Mouse (Mus musculus) urinary bladder, postnatal 4 days (tissue): ENCODE results near the gene Alox12.

Experiments
- DNase-seq, 2 experiments: peaks; one replicate each; pipeline ENCODE4 v3.0.0; 2021 to 2022; ENCODE audit warnings: low spot score in 2 of 2

Gene Alox12

DNA sequence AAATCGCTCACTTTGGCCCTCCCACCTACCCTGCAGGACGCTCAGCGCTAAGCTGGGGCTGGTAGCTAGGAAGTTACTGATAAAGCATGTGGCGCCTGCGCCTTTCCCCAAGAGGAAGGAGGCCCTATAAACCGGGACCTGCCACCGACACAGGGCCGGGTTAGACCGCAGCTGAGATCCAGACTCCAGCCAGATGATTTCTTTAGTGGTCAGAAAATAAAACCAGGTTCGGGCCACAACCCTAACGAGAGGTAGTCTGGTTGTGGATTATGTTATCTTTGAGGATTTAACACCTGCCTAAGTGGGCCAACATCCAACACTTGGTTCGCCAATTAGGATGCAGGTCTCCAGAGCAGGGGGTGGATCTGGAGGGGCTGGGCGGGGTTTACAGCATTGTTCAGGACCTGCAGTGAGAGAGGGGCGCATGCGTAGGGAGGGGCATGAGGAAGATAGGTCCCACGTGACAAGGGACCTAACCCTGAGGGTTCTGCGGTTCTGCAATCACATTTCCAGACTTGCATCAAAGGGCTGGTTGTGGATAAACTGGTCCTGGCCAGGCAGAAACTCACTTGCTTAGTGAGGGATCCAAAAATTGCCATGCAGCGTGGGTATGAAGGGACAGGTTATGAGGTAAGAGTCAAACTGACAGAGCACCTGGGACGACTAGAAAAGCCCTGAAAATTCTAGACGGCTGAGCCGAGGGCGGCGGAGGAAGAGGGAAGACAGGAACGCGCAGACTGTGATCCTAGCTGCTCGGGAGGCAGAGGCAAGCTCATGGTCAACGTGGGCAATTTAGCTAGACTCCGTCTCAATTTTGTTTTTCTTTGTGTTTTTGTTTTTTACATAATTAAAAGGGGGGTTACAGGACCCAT, 34.2 kb downstream of the Alox12 start, which contains the start of gene Slc16a13:
Gene Slc16a13 (minus strand): TSS at position 334 of the 872 bp plus-strand sequence.
- DNase-seq: peak; percentile 84 to 92

DNA sequence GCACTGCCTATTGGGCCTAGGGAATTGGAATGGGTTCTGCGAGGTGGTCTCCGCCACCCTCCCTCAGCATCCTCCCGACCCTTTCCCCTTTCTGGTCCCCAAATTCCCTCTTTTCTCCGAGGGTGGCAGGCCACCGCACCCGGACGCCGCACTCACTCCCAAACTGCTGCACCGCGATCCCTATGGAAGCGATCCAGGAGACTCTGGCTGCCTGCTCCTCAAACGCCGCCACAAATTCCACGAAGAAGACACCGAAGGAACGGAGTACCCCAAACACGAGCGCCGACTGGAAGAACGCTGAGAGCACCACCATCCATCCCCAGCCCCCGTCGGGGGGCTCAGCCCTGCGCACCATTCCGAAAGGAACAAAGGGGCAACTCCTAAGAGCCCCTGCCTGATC, 34.8 kb downstream of the Alox12 start:
- no peak for DNase-seq

DNA sequence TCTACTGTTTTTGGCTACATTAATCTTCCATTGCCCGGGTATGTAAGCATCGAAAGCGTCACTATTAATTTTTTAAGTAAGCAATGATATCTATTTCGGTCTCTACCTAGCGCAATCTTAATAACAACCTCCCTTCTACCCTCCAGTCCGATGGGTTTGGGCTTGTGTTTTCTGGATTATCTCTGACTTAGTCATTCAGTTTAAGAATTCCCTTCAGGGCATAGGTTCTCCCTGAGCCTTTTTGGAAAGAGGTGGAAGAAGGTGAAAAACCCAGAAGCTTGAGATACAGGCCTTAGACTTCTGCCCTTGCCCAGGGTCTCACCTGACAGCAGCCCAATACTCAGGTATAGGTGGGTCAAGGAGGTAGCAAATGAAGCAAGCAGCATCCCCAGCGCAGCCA, 35.3 kb downstream of the Alox12 start:
- no peak for DNase-seq

DNA sequence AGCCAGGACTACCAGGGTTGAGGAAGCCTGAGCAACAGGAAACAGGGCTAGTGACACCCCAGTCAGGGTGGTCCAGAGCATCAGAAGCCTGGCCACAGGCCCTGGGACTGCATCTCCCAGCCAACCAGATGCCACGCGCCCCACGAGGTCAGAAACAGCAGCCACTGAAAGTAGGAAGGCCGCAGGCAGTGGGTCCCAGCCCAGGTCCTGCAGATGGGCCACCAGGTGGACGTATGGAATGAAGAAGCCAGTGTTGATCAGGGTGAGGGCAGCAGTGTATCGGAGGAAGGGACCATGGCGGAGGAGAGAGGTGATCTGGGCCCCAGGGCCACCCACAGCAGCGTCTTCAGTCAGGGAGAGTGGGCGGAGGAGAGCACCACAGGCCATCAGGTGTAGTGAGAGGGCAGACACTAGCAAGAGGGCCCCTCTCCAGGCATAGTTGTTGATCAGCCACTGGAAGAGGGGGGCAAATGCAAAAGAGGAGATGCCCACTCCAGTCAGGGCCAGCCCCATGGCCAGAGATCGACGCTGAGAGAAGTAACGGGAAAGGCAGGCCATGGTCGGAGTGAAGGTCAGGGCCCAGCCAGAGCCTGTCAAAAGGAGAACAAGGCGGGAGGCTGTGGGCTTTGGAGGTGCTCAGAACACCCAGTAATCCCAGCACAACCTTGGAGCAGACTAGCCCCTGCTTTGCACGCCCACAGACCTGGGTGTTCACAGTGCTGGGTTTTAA, 36.2 kb downstream of the Alox12 start:
- no peak for DNase-seq

DNA sequence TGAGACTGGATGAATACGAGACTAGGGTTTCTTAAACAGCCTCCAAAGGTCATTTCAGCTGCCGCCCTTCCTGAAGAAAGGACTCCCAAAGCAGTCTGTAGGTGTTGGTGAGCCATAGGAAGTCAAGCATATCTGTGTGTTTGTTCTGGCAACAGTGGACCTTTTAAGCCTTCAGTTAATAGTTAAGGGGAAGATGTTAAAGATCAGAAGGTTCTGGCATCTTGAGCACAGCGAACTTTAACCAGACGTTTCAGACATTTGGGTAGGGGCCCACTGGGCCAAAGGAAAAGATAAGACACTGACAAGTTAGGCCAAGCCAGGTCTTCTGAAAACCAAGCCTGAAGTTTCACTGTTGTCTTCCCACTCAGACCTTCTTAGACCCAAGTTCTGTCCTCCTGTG, 37.1 kb downstream of the Alox12 start:
- no peak for DNase-seq

DNA sequence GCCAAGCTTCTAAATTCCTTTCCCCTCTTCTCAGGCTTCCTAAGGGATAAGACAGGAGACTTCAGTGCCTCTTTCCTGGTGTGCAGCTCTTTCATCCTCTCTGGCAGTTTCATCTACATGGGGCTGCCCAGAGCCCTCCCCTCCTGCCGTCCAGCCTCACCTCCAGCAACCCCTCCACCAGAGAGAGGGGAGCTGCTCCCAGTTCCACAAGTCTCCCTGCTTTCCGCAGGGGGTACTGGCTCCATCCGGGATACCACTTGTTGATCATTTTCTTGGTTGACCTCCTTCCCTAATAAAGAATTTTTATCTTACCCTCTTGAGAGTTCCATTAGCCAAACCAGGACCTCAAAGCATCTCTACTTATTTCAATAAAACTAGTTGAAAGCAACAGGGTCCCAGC, 39.0 kb downstream of the Alox12 start:
- no peak for DNase-seq

DNA sequence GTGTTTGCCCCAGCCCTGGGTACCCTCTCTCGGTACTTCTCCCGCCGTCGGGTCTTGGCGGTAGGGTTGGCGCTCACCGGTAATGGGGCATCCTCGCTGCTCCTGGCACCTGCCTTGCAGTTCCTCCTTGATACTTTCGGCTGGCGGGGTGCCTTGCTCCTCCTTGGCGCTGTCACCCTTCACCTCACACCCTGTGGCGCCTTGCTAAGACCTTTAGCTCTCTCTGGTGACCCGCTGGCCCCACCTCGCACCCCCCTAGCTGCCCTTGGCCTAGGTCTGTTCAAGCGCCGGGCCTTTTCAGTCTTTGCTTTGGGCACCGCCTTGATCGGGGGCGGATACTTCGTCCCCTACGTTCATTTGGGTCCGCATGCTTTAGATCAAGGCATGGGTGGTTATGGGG, 39.9 kb downstream of the Alox12 start:
- DNase-seq: no peak

DNA sequence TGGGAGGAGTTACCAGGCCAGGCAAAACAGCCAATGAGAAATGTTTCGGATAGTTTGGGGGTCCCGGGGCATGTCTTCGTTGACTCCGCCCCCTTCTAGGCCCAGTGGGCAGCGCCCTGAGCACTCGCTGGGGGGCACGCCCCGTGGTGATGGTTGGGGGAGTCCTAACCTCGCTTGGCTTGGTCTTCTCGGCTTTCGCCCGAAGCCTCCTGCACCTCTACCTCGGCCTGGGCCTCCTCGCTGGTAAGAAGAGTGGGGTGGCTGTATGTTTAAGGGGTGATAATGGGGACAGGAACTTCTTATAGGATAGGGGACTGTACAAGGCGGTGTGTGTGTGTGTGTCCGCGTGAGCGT, 40.3 kb downstream of the Alox12 start:
- DNase-seq: no peak

DNA sequence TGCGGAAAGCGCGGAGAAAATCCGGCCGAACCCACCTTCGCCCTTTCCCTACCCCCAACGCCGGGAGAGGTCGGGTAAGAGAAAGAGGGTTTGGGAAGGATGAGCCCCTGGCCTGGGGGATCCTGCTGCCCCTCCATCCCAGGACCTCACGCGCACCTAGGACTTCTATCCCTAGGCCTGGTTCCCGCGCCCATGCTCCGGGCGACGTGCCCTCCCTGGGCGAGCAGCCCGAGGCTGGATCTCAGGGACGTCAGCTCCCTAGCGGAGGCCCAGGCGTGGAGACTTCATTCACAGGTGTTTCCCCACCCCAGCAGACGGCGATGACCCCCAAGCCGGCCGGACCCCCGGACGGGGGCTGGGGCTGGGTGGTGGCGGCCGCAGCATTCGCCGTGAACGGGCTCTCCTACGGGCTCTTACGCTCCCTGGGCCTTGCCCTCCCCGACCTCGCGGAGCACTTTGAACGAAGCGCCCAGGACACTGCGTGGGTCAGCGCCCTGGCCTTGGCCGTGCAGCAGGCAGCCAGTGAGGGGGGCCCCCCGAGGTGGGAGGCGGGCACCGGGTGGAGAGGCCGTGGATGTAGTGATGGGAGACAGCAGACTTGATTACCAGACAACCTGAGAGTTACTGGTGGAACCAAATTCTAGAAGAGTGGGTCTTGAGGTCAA, 40.8 kb downstream of the Alox12 start:
- DNase-seq: no peak

DNA sequence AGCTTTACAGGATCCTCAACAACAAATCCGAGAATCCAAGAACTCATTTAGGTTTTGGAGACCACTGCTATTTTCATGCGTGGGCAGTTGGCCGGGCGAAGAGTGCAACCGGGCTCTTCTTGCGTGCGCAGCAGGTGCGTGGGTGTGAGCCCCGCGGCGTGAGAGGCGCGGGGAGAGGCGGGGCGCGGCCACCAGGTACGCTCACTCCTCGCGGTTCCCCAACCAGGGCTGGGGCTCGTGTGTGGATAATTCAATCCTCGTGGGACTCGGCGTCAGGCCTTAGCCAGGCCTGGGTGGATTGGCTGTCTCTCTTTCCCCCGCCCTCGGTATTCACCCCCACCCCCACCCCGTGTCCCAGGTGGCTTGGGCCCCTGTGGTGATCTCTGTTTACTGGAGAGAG, 41.4 kb downstream of the Alox12 start:
- no peak for DNase-seq

DNA sequence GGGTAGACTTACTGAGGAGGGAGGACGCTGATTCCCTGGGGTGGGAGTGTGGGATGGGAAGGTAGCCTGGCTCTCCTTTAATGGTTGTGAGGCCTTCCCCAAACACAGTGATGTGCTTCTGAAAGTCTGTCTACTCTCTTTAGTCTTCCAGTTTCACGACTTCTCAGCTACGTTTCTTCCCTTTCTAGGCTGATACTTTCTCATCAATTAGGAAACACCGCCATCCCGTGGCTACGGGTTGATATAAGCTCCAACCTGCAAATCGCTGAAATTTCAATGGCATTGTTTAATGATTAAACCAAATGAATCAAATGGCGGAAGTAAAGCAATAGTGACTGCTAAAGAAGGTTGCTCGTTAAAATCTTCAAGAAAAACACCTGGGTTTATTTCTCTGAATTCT, 42.3 kb downstream of the Alox12 start:
- peak in 1 of 2 experiments; percentile 73 for DNase-seq

DNA sequence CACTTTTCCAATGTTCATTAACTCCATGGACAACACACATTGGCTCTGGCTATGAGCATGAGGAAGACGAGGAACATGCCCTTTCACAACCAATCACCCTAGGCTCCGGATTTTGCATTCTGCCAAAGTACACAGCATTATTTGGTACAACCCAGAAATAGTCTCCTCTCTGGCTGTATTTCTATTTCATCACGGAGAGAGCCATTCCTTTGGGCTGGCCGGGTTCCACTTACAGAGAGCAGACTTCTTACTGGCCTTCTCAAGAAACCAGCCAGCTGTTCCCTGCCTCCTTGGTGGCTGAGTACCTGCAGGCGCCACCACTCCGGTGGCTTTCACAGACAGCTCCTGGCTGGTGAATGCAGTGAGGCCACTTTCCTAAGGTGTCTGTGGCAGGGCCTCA, 42.7 kb downstream of the Alox12 start, which contains the start of gene Slc16a11:
Gene Slc16a11 (plus strand): TSS at position 330 of the 400 bp plus-strand sequence.
- no peak for DNase-seq

DNA sequence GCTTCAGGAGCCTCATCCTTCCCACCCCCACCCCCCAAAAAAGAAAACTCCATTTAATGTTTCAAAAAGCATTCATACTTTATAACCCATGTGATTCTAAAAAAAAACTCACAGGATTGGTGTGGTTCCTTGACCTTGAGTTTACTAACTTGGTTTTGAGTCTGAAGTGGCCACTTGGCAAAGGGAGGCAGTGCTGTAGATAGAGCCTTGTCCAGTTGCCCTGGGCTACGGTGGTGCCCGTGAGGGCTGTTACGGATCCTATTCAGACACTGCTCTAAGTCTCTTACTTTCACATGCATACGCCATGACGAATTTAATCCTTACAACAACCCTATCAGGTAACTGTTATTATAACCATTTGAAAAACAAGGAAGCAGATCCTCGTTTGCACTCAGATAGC, 43.2 kb downstream of the Alox12 start:
- DNase-seq: no peak

DNA sequence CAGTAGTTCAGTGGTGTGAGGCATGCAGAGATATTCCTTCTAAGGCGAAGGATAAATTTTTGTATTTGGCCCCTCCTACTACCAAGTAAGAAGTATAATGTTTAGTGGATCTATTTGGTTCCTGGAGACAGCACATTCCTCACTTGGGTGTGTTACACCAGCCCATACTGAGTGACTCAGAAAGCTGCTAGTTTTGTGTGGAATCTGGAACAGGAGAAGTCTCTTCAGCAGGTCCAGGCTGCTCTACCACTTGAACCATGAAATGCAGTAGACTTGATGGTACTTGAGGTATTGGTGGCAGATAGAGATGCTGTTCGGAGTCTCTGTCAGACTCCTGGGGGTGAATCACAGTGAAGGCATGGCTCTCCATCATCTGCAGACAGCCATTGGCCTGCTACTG, 44.5 kb downstream of the Alox12 start:
- no peak for DNase-seq

DNA sequence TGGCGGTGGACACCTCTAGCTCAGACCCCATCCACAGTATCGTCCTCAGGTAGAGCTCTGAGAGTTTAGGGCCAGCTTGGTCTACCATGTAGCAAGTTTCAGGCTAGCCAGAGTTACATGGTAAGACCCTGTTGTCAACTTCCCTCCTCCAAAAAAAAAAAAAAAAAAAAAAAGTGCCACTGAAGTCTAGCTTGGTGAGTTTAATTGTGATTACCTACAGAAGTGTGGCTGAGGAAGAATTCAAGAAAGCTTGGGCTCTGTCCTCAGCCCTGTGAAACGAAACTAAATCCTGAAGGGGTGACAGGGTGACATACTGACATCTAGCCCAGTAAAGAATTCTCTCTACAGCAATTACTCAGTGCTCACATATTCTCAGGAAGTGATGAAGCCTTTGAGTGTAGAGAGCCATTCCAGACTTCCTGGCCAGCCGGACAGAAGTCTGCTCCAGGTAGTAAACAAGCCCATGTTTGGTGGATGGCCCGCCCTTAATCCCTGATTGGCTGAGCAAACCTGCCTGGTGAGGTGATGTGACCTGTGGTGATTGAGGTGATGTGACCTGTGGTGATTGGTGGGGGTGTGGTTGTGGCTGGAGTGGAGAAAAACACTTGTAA, 46.3 kb downstream of the Alox12 start:
- DNase-seq: no peak

DNA sequence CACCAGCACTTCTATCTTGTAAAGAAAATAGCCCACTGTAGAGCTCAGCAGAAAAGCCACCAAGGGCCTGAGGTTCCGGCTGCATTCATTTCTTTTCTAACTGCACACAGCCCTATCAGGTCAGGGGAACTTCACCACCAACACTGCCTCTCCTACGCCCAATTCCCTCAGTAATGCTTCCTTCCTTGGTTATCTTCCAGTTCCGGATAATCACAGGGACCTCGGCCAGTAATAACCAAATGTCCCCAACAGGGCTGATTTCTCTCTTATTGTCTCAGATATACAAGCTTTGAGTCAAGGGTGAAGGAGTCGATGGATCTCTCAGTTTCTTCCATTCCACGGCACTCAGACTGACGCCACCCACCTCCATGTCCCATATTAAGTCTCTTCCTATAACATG, 47.9 kb downstream of the Alox12 start:
- no peak for DNase-seq

DNA sequence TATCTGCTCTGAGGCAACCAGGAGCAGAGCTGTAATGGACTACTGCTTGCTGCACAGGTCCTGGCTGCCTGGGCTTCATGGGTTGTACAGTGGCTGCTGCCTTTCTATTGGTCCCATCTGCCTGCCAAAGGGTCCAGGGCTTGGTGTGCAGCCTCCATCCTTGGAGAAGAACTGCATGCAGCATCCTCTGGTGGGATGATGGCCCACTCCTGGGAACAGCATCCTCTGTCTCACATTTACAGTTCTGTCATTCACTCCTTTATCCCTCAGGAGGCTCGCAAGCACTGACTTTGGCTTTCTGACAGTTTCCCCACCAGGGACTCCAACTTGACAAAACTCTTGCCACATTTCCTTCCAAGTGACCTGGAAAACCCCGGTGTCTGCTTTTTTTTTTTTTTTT, 48.4 kb downstream of the Alox12 start:
- DNase-seq: no peak

DNA sequence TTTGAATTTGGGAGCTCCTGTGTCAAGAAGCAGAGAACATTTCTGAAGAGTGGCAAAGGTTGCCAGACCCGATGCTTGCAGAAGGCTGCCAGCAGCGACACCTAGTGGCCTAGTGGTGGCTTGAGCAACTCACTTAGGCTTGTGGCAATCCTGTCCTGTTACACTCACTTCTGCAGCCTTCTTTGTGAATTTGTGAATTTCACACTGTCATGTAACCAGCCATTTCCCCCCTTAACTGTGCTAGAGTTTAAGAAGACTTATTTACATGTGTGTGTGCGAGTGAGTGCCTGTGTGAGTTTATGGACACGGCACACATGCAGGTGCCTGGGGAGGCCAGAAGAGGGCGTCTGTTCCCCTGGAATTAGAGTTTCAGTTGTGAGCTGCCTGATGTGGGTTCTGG, 53.5 kb downstream of the Alox12 start:
- DNase-seq: peak; percentile 72 to 86

DNA sequence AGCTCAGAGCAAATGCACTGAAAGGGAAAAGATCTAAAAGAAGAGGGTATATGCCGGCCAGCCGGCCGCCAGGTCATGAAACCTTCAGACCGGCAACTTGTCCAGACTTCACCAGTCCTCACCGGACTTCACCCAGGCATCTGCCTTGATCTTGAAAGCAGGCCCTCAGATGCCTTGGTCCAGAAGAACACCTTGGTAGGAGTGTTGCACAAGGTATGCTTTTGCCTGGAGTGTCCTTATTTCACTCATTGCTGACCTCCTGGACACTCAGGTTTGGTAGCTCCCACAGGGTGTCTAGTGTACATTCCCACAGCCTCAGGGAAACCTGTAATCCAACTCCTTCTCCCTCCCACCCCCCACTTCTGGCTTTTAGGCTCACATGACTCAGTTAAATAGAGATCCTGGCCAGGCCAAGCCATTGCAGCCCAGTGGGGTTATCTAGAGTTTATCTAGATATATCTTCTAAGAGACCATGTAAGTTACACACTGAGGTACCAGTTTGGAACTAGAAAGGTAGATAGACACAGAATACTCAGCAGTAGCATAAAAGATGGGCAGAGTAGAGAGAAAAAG, 55.0 kb downstream of the Alox12 start:
- no peak for DNase-seq

DNA sequence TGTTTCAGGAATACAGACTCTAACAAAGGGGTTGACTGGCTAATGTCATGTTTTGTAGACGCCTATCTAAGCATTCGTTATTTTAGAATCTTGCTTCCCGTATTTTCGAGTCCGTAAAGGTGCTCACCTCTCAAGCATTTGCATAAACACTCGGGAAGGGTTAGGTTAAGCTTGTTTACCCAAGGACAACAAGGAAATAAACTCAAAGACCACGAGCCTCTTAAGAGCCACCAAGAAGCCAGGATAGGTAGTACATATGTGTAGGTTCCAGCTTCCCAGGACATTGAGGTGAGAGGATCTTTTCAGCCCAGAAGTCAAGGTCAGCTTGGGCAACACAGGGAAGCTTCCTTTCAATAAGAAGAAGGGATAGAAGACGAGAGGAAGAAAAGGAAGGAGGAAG, 56.0 kb downstream of the Alox12 start:
- no peak for DNase-seq

DNA sequence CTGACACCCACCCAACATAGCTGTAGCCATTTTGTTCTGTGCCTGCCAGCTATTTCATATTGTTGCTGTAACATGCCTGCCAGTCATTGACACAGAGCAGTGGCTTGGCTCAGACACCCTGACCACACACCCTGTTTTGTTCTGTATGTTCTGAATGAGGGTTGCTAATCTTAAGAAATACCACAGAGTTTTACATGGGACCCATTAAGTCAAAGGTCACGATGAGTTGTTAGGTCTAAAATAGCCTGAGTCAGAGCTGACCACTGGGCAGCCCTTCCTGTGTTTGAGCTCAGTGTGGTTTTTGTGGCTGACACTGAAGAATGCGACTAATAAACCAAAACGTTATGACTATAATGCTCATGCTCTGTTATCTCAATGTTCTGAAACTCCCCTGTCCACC, 56.8 kb downstream of the Alox12 start:
- DNase-seq: no peak
